Comparison of ENCODE assay signal across 8 mouse cellular contexts in the genomic region with DNA sequence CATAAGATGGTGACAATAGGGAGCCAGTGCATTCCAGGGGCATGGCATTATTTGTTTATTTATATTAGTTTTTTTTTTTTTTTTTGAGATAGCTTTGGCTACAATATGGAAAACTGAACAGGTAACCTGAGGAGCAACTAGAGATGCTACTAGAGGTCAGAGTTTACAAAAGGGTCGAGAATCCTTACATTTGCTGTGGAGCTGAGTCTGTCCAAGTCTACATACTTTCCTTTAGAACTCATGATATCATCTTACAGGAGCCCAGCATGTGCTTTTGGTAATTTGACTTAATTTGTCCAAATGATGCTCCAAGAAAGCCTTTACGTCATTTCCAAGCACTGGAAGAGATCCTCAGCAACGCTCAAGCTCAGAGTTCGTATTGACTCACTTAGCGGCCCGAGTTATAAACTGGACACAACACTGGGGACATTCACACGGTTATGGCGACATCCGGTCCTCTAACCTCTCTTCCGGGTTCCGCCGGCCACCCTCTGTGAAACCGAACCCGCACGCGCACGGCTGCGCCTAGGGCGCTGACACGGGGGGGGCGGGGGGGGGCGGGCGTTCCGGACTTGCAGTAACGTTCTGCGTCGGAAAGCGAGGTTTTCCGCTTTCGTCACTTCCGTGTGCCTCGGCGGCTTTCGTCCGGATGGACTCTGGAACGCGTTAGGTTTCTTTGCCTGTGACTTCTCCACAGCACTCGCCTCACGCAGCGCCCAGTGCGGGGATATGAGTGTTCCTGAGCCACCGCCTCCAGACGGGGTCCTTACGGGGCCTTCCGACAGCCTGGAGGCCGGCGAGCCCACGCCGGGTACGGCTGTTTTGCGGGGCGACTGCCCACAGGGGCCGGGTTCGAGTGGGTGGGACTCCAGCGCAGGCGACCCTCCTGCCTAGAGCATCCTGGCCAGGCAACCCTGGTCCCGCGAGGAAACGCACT. TPM values are rescaled to one million over a fixed set of nuclear protein-coding genes. Genes with fewer than 3 reads are reported as not detected.
DNase-seq lines count a peak whose midpoint lies in the region; ATAC-seq and TF ChIP-seq lines count a peak whose summit lies in the region.

Gene Bloc1s6 (plus strand): TSS at position 610 of the 937 bp plus-strand sequence.

- peak; percentile 95 for ATAC-seq in kidney, embryonic 14.5 days (ENCODE audit: low FRiP score, low TSS enrichment)
- peak; percentile 92 for ATAC-seq in limb, embryonic 15.5 days (ENCODE audit: insufficient number of reproducible peaks, low FRiP score, low TSS enrichment, low read depth)

- peak within 1 kb of the TSS; percentile 99 for H3K4me3 ChIP-seq in bone marrow macrophage, adult 2 months (ENCODE audit: insufficient read depth, low read length)
- H3K4me3 ChIP-seq in embryonic fibroblast, embryonic 13.5 days (ENCODE audit: insufficient read depth, low read length), result peak within 1 kb of the TSS; percentile 83
- H3K4me3 ChIP-seq in kidney, embryonic 14.5 days (ENCODE audit: low read length), result peak within 1 kb of the TSS; percentile 87
- peak within 1 kb of the TSS; percentile 89 for H3K4me3 ChIP-seq in limb, embryonic 15.5 days

- no peaks in the 10 kb centered on the region for H3K9me3 ChIP-seq in kidney, embryonic 14.5 days (ENCODE audit: control insufficient read depth, low read length)
- no peaks in the 10 kb centered on the region for H3K9me3 ChIP-seq in limb, embryonic 15.5 days

- H3K27ac ChIP-seq in bone marrow macrophage, adult 2 months (ENCODE audit: insufficient read depth, low read depth, low read length), result peak within 1 kb of the TSS; percentile 97
- H3K27ac ChIP-seq in embryonic fibroblast, embryonic 13.5 days (ENCODE audit: insufficient read depth, low read length), result peak within 1 kb of the TSS; percentile 81
- peak within 1 kb of the TSS; percentile 92 for H3K27ac ChIP-seq in kidney, embryonic 14.5 days (ENCODE audit: low read depth, low read length)
- peak within 1 kb of the TSS; percentile 97 for H3K27ac ChIP-seq in limb, embryonic 15.5 days

- H3K27me3 ChIP-seq in kidney, embryonic 14.5 days (ENCODE audit: control insufficient read depth, insufficient read depth, low read length), result no peaks in the 10 kb centered on the region
- peaks cover 6% of the 10 kb centered on the region; the same call in 1 of the 2 replicates for H3K27me3 ChIP-seq in limb, embryonic 15.5 days

- H3K9ac ChIP-seq in kidney, embryonic 14.5 days (ENCODE audit: low read depth, low read length), result peak within 1 kb of the TSS; percentile 91
- H3K9ac ChIP-seq in limb, embryonic 15.5 days, result peak within 1 kb of the TSS; percentile 93

- no peaks in the 10 kb centered on the region; the same call in 1 of the 2 replicates for H3K36me3 ChIP-seq in kidney, embryonic 14.5 days (ENCODE audit: control insufficient read depth, insufficient read depth, low read length)
- 0 out of 2 replicates have a peak, but pooled peaks cover 8% of the 10 kb centered on the region for H3K36me3 ChIP-seq in limb, embryonic 15.5 days

- peaks cover 23% of the 10 kb centered on the region for H3K4me1 ChIP-seq in bone marrow macrophage, adult 2 months (ENCODE audit: control insufficient read depth, insufficient read depth, low read length)
- H3K4me1 ChIP-seq in embryonic fibroblast, embryonic 13.5 days (ENCODE audit: control insufficient read depth, insufficient read depth, low read length), result peaks cover 7% of the 10 kb centered on the region
- no peaks in the 10 kb centered on the region for H3K4me1 ChIP-seq in kidney, embryonic 14.5 days (ENCODE audit: control insufficient read depth, insufficient read depth, low read length)
- peaks cover 5% of the 10 kb centered on the region for H3K4me1 ChIP-seq in limb, embryonic 15.5 days

- no peak for TF ChIP-seq CTCF in bone marrow macrophage, adult 2 months (IDR thresholded peaks at IDR 0.05; ENCODE audit: low read depth, low read length)
- TF ChIP-seq CTCF in embryonic fibroblast, embryonic 13.5 days (IDR thresholded peaks at IDR 0.05; ENCODE audit: borderline replicate concordance, insufficient read depth, low read length), result no peak

- no peak for TF ChIP-seq POLR2A in bone marrow macrophage, adult 2 months (IDR thresholded peaks at IDR 0.05; ENCODE audit: borderline replicate concordance, low read depth, low read length)
- TF ChIP-seq POLR2A in embryonic fibroblast, embryonic 13.5 days (IDR thresholded peaks at IDR 0.05; ENCODE audit: low read depth, low read length), result peak; percentile 83

- peak within 1 kb of the TSS; percentile 66 for H3K4me2 ChIP-seq in kidney, embryonic 14.5 days (replicated peaks; ENCODE audit: low read depth, low read length)
- peak within 1 kb of the TSS; percentile 58 for H3K4me2 ChIP-seq in limb, embryonic 15.5 days

- WGBS in kidney, embryonic 14.5 days, result under 1% methylated on average over 51 of the region's 59 CpGs
- under 1% methylated on average over 50 of the region's 59 CpGs for WGBS in limb, embryonic 15.5 days

- peak; percentile 95 for DNase-seq in A20 (ENCODE audit: low read depth, low spot score)
- peak; percentile 77 to 90 for DNase-seq in heart, adult 9 months (ENCODE audit: low spot score in 2 of 2)
- peak; percentile 58 to 80 for DNase-seq in monocyte, adult 2 months (ENCODE audit: low read depth in 1 of 2, low spot score in 2 of 2)
- DNase-seq in spleen, postnatal 36 days (ENCODE audit: low spot score in 2 of 2), result peak; percentile 83 to 91

RNA-seq across cellular contexts. Expression of gene Bloc1s6, which starts in this region (rescaled TPM):
- 48.0 and 48.8 TPM in 2 replicates for polyA plus RNA-seq in bone marrow macrophage, adult 2 months (2012; ENCODE audit: insufficient read depth, insufficient read length, missing spikeins)
- 36.4 and 36.5 TPM in 2 replicates for polyA plus RNA-seq in embryonic fibroblast, embryonic 13.5 days (2011; ENCODE audit: insufficient read length, low read depth, missing spikeins)
- 35.4 and 51.3 TPM in 2 replicates for polyA plus RNA-seq in kidney, embryonic 14.5 days (2014; fragmentation: Nextera tagmentation; extraction: Ambion mirVana)
- 47.5 and 48.0 TPM in 2 replicates for polyA plus RNA-seq in limb, embryonic 15.5 days (2015; fragmentation: Nextera tagmentation; extraction: Ambion mirVana)

Comparison
In these comparisons a context has a peak if more than half of its experiments do, and no peak if none do; other contexts are left out.
1. Peak in every context shown above with its lines: DNase-seq, ATAC-seq, H3K4me3 ChIP-seq and H3K27ac ChIP-seq.